Mouse (Mus musculus) forebrain, embryonic 11.5 days (tissue): ENCODE measurements at regions not wholly inside any gene's neighbourhood (a gene's known extent, or its start where the extent isn't known, plus 50 kb on each side); places are given as distances from the start of the nearest gene placed in this dataset.

Experiments used
- ATAC-seq: fragments of 200-750 bp; cut with Nextera tagmentation; replicated peaks from 2 replicates; pipeline ENCODE4 v1.8.0; 2017; ENCODE audit warnings: moderate TSS enrichment; ENCODE audit not compliant: low FRiP score
- DNase-seq: peaks from one replicate; pipeline ENCODE4 v3.0.0-alpha.2; 2017; ENCODE audit warnings: low spot score
- H3K27ac ChIP-seq: fragments of 300-500 bp; sonication (generic); 2 replicates; pipeline ENCODE4 v1.5.1; 2014; ENCODE audit warnings: low read depth, low read length
- H3K27me3 ChIP-seq: fragments of 300-500 bp; sonication (generic); 2 replicates; pipeline ENCODE4 v1.6.1; 2014; ENCODE audit warnings: mild to moderate bottlenecking, low read length, mixed read lengths; ENCODE audit not compliant: control insufficient read depth, insufficient read depth
- H3K36me3 ChIP-seq: fragments of 300-500 bp; sonication (generic); 2 replicates; pipeline ENCODE4 v1.6.1; 2014; ENCODE audit warnings: mild to moderate bottlenecking, low read length, moderate library complexity, mixed read lengths; ENCODE audit not compliant: control insufficient read depth, insufficient read depth
- H3K4me1 ChIP-seq: fragments of 300-500 bp; sonication (generic); replicated peaks from 2 replicates; pipeline ENCODE4 v1.6.1; 2014; ENCODE audit warnings: low read length, mixed read lengths; ENCODE audit not compliant: control insufficient read depth, insufficient read depth
- H3K4me2 ChIP-seq: fragments of 300-500 bp; sonication (generic); 2 replicates; pipeline ENCODE4 v1.6.1; 2014; ENCODE audit warnings: low read depth, mild to moderate bottlenecking, low read length, moderate library complexity, mixed read lengths; ENCODE audit not compliant: severe bottlenecking
- H3K4me3 ChIP-seq: fragments of 300-500 bp; sonication (generic); 2 replicates; pipeline ENCODE4 v1.5.1; 2014; ENCODE audit warnings: low read depth, low read length
- H3K9ac ChIP-seq: fragments of 300-500 bp; sonication (generic); 2 replicates; pipeline ENCODE4 v1.6.1; 2014; ENCODE audit warnings: low read length
- H3K9me3 ChIP-seq: fragments of 300-500 bp; sonication (generic); 2 replicates; pipeline ENCODE4 v1.6.1; 2016; ENCODE audit warnings: low read length, mixed read lengths; ENCODE audit not compliant: control insufficient read depth
- WGBS: fragments of 180-500 bp; shearing (Covaris S2); extraction: QIAGEN DNeasy Blood & Tissue Kit; methylation state at CpG from one replicate; pipeline ENCODE4 v1.1.7; 2014; 5-methylcytosine and 5-hydroxymethylcytosine counted together

DNA sequence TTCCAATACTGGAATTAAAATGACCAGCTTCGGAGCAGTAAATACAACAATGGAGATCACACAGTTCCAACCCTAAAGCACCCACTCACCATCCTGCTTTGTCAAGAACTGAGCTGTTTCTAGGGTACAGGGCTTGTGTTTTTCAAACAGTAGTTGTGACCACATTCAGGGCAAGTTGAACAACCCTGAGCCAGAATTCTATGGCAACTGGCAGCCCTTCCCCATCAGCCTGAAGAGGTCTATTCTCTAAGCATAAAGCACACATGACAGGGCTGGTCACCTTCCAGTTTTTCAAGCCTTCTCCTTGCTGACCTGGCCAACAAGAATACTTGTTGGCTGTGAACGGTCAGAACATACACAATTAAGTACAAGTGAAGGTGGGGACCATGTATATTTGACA lies 150.5 kb upstream of the Adamts9 start:
- Histone ChIP-seq H3K9me3 (no peaks in the 10 kb centered on the region), H3K4me1 (no peaks in the 10 kb centered on the region), H3K4me3 (no peak overlapping the region), H3K9ac (no peak overlapping the region), H3K36me3 (no peaks in the 10 kb centered on the region), H3K4me2 (no peak overlapping the region), H3K27me3 (no peaks in the 10 kb centered on the region), H3K27ac (no peak overlapping the region)
- ATAC-seq (no peak), DNase-seq (no peak)
- 70% methylated on average over 2 of the region's 2 CpGs for WGBS

DNA sequence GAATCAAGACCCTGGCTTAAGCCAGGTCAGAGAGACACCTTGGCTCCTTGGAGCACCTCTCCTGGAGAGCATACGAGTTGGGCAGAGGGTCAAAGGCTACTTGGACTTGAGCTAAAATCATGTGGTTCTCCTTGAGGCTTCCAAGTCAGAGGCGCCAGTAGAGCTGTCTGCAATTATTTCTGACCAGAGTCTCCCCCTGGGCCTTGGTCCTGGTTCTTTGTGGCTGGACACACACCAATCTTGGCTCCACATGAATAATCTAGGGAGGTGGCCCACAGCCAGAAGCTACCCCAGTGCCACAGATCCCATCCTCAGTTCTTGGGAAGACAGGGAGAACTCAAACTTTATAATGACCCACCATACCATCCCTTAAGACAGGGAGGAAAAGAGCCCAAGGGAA lies 144.0 kb upstream of the Adamts9 start:
- Histone ChIP-seq H3K4me1 (no peaks in the 10 kb centered on the region), H3K4me2 (no peak overlapping the region), H3K4me3 (no peak overlapping the region), H3K27me3 (no peaks in the 10 kb centered on the region), H3K9ac (no peak overlapping the region), H3K27ac (no peak overlapping the region), H3K36me3 (no peaks in the 10 kb centered on the region), H3K9me3 (no peaks in the 10 kb centered on the region)
- ATAC-seq: no peak
- no peak for DNase-seq
- WGBS: 85% methylated on average over 2 of the region's 2 CpGs

DNA sequence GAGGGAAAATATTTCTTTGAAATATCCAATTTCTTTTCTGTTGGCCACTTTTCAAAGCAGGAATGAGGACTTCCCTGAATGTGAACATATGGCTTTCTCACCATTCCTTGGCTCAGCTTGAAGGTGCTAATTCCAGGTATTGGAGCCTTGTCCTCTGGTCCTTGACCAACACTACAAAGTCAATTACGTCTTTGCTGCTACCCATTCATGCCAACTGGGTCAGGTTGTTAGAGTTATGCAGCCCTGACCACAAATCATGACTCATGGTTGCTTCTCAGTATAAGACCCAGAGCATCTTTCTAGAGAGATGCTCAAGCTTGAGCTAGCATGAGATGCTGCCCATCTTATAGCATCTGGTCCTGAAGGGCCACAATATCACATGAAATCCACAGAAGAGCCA lies 141.0 kb upstream of the Adamts9 start:
- no peak overlapping the region for H3K4me3 ChIP-seq
- no peak overlapping the region for H3K27ac ChIP-seq
- DNase-seq (no peak), ATAC-seq (no peak)
- H3K36me3 ChIP-seq: no peaks in the 10 kb centered on the region
- H3K9me3 ChIP-seq: no peaks in the 10 kb centered on the region
- no peaks in the 10 kb centered on the region for H3K27me3 ChIP-seq
- no peaks in the 10 kb centered on the region for H3K4me1 ChIP-seq
- no peak overlapping the region for H3K4me2 ChIP-seq
- 90% methylated on average over 1 of the region's 1 CpGs for WGBS
- no peak overlapping the region for H3K9ac ChIP-seq

DNA sequence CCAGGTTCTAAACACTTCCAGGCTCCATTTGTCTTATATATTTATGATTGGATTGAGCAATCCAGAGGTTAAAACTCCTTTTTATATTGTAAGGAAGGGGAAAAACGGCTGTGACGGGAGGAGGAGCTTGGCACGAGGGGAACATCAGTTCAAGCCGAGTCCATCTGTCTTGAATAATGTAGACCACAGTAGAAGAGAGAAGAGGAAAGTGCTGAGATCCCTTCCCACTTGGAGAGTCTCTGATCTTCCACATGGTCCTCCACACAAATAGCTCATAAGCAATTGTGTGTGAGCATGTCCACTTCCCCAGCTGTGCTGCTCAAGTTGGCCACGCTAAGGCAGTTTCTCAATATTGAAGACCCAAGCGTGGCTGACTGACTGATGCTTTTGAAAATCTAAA lies 140.4 kb upstream of the Adamts9 start:
- WGBS: 91% methylated on average over 6 of the region's 6 CpGs

DNA sequence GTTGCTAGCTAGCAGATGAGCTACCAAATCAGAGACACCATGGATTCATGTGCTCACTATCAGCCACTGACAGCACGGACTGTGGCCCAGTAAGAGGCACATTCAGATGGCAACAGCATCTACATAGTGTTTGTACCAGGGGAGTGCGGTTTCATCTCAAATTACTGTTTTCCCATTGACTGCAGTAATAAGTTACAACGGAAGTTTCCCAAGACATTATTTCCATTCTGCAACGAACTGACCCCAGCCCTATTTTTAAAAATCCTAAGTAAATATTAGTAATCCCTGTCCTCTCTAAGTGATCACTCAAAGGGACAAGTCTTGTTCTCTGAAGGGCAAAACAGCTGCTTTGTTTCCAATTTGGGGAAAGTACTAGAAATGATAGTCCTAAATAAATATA lies 138.9 kb upstream of the Adamts9 start:
- H3K4me2 ChIP-seq: no peak overlapping the region
- H3K9me3 ChIP-seq: no peaks in the 10 kb centered on the region
- no peak overlapping the region for H3K9ac ChIP-seq
- no peaks in the 10 kb centered on the region for H3K4me1 ChIP-seq
- WGBS: 81% methylated on average over 4 of the region's 4 CpGs
- no peaks in the 10 kb centered on the region for H3K27me3 ChIP-seq
- ATAC-seq (no peak), DNase-seq (no peak)
- H3K4me3 ChIP-seq: no peak overlapping the region
- H3K27ac ChIP-seq: no peak overlapping the region
- no peaks in the 10 kb centered on the region for H3K36me3 ChIP-seq

More for the DNA sequence above, 140.4 kb upstream of the Adamts9 start:
- Histone ChIP-seq H3K9me3 (no peaks in the 10 kb centered on the region), H3K9ac (no peak overlapping the region), H3K4me1 (no peaks in the 10 kb centered on the region), H3K4me3 (no peak overlapping the region), H3K4me2 (no peak overlapping the region), H3K27ac (no peak overlapping the region), H3K27me3 (no peaks in the 10 kb centered on the region), H3K36me3 (no peaks in the 10 kb centered on the region)
- ATAC-seq (no peak), DNase-seq (no peak)

DNA sequence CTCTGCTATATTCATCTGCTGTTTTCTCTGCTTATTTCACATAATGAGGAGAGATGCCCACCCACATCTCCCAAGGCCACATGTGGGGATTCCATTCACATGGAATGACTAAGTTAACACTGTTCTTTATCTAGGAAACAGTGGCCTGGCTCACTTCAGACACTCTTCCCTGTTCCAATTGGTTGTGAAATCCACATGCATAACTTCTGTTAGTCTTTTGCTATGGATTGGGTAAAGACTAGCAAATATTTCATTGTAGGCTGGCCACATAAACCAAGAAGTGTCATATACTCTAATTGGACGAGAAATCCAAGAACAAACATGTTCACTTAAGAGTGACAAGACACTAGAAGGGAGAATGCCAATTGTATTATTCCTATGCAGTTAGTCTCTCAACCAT lies 133.4 kb upstream of the Adamts9 start:
- H3K27me3 ChIP-seq: no peaks in the 10 kb centered on the region
- no peak for ATAC-seq

DNA sequence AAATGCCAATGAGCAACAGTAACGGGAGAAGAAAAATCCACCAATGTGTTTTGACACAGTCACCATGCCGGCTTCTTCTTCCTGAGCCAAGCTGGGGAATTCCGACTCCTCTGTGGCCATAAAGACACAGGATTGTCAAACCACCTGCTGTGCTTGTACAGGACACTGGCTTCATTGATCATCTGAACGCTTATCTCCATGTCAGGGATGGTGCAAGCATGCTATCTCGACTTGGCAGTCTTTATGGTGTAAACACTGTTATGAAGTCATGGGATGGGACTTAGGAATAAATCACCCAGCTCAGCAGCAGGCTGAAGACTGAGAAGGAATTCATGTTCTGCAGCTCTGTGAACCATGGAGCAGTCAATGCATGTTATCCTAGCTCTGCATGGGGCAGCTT lies 132.6 kb upstream of the Adamts9 start:
- ATAC-seq: no peak
- Histone ChIP-seq H3K4me3 (no peak overlapping the region), H3K27ac (no peak overlapping the region), H3K9me3 (no peaks in the 10 kb centered on the region), H3K27me3 (no peaks in the 10 kb centered on the region), H3K9ac (no peak overlapping the region), H3K4me1 (no peaks in the 10 kb centered on the region), H3K36me3 (no peaks in the 10 kb centered on the region), H3K4me2 (no peak overlapping the region)
- no peak for DNase-seq
- whole genome bisulfite sequencing: 77% methylated on average over 5 of the region's 5 CpGs

More for the DNA sequence above, 133.4 kb upstream of the Adamts9 start:
- H3K4me1 ChIP-seq: no peaks in the 10 kb centered on the region
- no peaks in the 10 kb centered on the region for H3K36me3 ChIP-seq
- no peaks in the 10 kb centered on the region for H3K9me3 ChIP-seq
- DNase-seq: no peak
- no peak overlapping the region for H3K4me3 ChIP-seq
- no peak overlapping the region for H3K27ac ChIP-seq
- WGBS: 90% methylated on average over 1 of the region's 1 CpGs
- H3K9ac ChIP-seq: no peak overlapping the region
- no peak overlapping the region for H3K4me2 ChIP-seq

DNA sequence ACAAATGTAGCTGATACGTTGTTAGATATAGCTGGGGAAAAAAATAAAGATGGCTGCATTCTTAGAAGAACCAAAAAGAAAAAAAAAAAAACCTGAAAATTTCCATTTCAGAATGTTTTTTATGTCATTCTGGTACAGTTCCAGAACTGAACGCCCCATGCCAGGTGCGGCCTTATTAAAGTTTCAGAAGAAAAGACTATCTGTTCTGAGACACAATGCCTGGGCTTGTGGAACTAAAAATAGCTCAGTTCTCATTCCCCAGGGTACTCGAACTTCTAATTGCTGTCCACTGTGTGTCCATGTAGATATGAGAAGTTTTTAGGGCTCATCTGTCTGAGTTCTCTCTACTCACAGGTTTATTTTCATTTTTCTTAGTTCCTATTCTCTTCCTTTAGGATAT lies 131.7 kb upstream of the Adamts9 start:
- no peak for DNase-seq
- Histone ChIP-seq H3K27ac (no peak overlapping the region), H3K9ac (no peak overlapping the region), H3K4me2 (no peak overlapping the region), H3K36me3 (no peaks in the 10 kb centered on the region), H3K27me3 (no peaks in the 10 kb centered on the region), H3K4me3 (no peak overlapping the region), H3K9me3 (no peaks in the 10 kb centered on the region), H3K4me1 (no peaks in the 10 kb centered on the region)
- WGBS: 89% methylated on average over 4 of the region's 4 CpGs
- ATAC-seq: no peak

DNA sequence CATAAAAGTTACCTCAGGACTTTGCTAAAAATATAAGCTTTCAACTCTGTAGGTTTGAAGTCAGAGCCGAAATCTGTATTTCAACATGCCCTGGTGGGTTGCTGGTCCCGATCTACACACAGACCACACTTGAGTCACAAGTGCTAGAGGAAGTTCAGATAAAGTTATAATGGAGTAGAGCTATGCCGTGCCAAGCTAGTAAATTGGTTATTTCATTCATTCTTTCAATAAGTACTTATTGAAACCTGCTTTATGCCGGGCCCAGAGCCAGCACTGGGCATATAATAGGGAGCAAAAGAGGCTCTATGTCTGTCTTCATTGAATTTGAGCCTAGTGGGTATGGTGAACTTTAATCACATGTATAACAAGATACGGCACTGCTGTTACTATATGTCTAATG lies 127.6 kb upstream of the Adamts9 start:
- Histone ChIP-seq H3K36me3 (no peaks in the 10 kb centered on the region), H3K9ac (no peak overlapping the region), H3K27ac (no peak overlapping the region), H3K4me3 (no peak overlapping the region), H3K9me3 (no peaks in the 10 kb centered on the region), H3K4me2 (no peak overlapping the region), H3K4me1 (peaks cover 9% of the 10 kb centered on the region), H3K27me3 (no peaks in the 10 kb centered on the region)
- 89% methylated on average over 5 of the region's 5 CpGs for WGBS
- DNase-seq (no peak), ATAC-seq (no peak)
